9 mouse cellular contexts compared by ENCODE assay signal in genomic region chr8:70729808-70730475, GRCm38 (mm10). TPM values are rescaled to one million over a fixed set of nuclear protein-coding genes. Genes with fewer than 3 reads are reported as not detected.
DNase-seq lines count a peak whose midpoint lies in the region; ATAC-seq and TF ChIP-seq lines count a peak whose summit lies in the region.
"Had no signal": no experiment of that assay in that cellular context is flagged by ENCODE, and none has a peak within 500 bp of the region (broad histone marks: within the 10 kb centered on the region; RNA-seq: fewer than 3 reads in every experiment).

No protein-coding gene starts in this region.

- no peak for DNase-seq in gastrocnemius, adult 2 months
- DNase-seq in gastrocnemius, adult 18-20 months (ENCODE audit: low spot score): no peak
- no peak for DNase-seq in liver, embryonic 14.5 days (ENCODE audit: low read depth in 3 of 3, low spot score in 3 of 3)
- no peak for DNase-seq in adrenal gland, postnatal 25 days
- DNase-seq in left cerebral cortex, postnatal 25 days (ENCODE audit: low spot score in 2 of 2): no peak

- peak; percentile 40 for TF ChIP-seq CTCF in gastrocnemius, adult 2 months (IDR thresholded peaks at IDR 0.05)
- TF ChIP-seq CTCF in liver, embryonic 14.5 days (IDR thresholded peaks at IDR 0.05; ENCODE audit: low read depth): peak; percentile 61; the same call in 1 of the 2 replicates
- no peak for TF ChIP-seq CTCF in olfactory bulb, adult 2 months (IDR thresholded peaks at IDR 0.05; ENCODE audit: insufficient read depth, low read depth, low read length)

- peak; percentile 75 for ATAC-seq in CD4-positive, CD25-positive, alpha-beta regulatory T cell, adult 4 months
- ATAC-seq in forebrain, embryonic 15.5 days (replicated peaks): no peak
- ATAC-seq in liver, embryonic 14.5 days (ENCODE audit: insufficient read depth): no peak

- H3K9me3 ChIP-seq in forebrain, embryonic 15.5 days: no peaks in the 10 kb centered on the region
- no peaks in the 10 kb centered on the region for H3K9me3 ChIP-seq in liver, embryonic 14.5 days (ENCODE audit: control insufficient read depth, low read length)

- no peak for TF ChIP-seq EP300 in liver, embryonic 14.5 days (IDR thresholded peaks at IDR 0.05; ENCODE audit: low read depth)

- no peak for TF ChIP-seq POLR2A in olfactory bulb, adult 2 months (IDR thresholded peaks at IDR 0.05; ENCODE audit: insufficient read depth, low read depth, low read length)

- intact Hi-C loops in gastrocnemius, adult 2 months (cut with DNase I): no loop called here
- intact Hi-C loops in left cerebral cortex, postnatal 25 days (cut with DNase I): no loop called here

- no peak overlapping the region for H3K27ac ChIP-seq in gastrocnemius, adult 2 months
- H3K27ac ChIP-seq in forebrain, embryonic 15.5 days (replicated peaks): no peak overlapping the region
- H3K27ac ChIP-seq in liver, embryonic 14.5 days: no peak overlapping the region
- no peak overlapping the region for H3K27ac ChIP-seq in olfactory bulb, adult 2 months (ENCODE audit: insufficient read depth, low read depth, low read length)

- no peaks in the 10 kb centered on the region for H3K36me3 ChIP-seq in forebrain, embryonic 15.5 days
- H3K36me3 ChIP-seq in liver, embryonic 14.5 days (replicated peaks; ENCODE audit: control insufficient read depth, insufficient read depth, low read depth): no peaks in the 10 kb centered on the region

- 0 out of 2 replicates have a peak, but pooled peaks cover 4% of the 10 kb centered on the region for H3K4me1 ChIP-seq in forebrain, embryonic 15.5 days
- 0 out of 4 replicates have a peak, but pooled peaks cover 0 to 2% of the 10 kb centered on the region in 2 experiments for H3K4me1 ChIP-seq in liver, embryonic 14.5 days (replicated peaks; ENCODE audit: control insufficient read depth in 2 of 2, insufficient read depth in 2 of 2, low read length in 1 of 2)
- peaks cover 8% of the 10 kb centered on the region; the same call in 1 of the 2 replicates for H3K4me1 ChIP-seq in olfactory bulb, adult 2 months (ENCODE audit: control insufficient read depth, insufficient read depth, low read length)

- WGBS in forebrain, embryonic 15.5 days: 3% methylated on average over 34 of the region's 34 CpGs
- WGBS in liver, embryonic 14.5 days (ENCODE audit: insufficient replicate concordance): 2% methylated on average over 34 of the region's 34 CpGs
- 8% methylated on average over 34 of the region's 34 CpGs for WGBS in olfactory bulb, adult 2 months

- H3K4me2 ChIP-seq in forebrain, embryonic 15.5 days (replicated peaks): peak overlapping the region; percentile 36; the same call in 1 of the 2 replicates
- H3K4me2 ChIP-seq in liver, embryonic 14.5 days (ENCODE audit: low read depth): peak overlapping the region; percentile 53

- H3K27me3 ChIP-seq in forebrain, embryonic 15.5 days: peaks cover 27% of the 10 kb centered on the region
- H3K27me3 ChIP-seq in liver, embryonic 14.5 days (ENCODE audit: control insufficient read depth, insufficient read depth, low read length): peaks cover 32% of the 10 kb centered on the region

- no peak overlapping the region for H3K9ac ChIP-seq in forebrain, embryonic 15.5 days (replicated peaks)
- H3K9ac ChIP-seq in liver, embryonic 14.5 days (replicated peaks): no peak overlapping the region

- peak overlapping the region; percentile 58 for H3K4me3 ChIP-seq in gastrocnemius, adult 2 months
- H3K4me3 ChIP-seq in forebrain, embryonic 15.5 days: peak overlapping the region; percentile 19; the same call in 1 of the 2 replicates
- peak overlapping the region; percentile 17 to 24; a peak in 2 of 4 replicates for H3K4me3 ChIP-seq in liver, embryonic 14.5 days (ENCODE audit: insufficient read depth in 1 of 2, low read depth in 2 of 2, low read length in 2 of 2)
- H3K4me3 ChIP-seq in olfactory bulb, adult 2 months (ENCODE audit: insufficient read depth, low read depth, low read length): peak overlapping the region; percentile 17

RNA-seq across cellular contexts. Expression of gene Pde4c, which starts 6.4 kb away (rescaled TPM):
- total RNA-seq in gastrocnemius, adult 2 months (2021): 1 to 10 TPM; 2.4 to 3.0 TPM
- 1 to 10 TPM; 1.3 to 1.6 TPM for total RNA-seq in gastrocnemius, adult 18-20 months (2021)
- under 1 TPM; 0.66 to 0.94 TPM for polyA plus RNA-seq in CD4-positive, CD25-positive, alpha-beta regulatory T cell, adult 4 months (2017; shearing (Covaris generic))
- 0.13 and 0.22 TPM in 2 replicates for polyA plus RNA-seq in forebrain, embryonic 15.5 days (2015; fragmentation: Nextera tagmentation; extraction: Ambion mirVana)
- 1.6 TPM in 2 replicates for polyA plus RNA-seq in liver, embryonic 14.5 days (2012; rRNA removed)
- polyA plus RNA-seq in liver, embryonic 14.5 days (2014; fragmentation: Nextera tagmentation; extraction: Ambion mirVana): 0.34 and 0.74 TPM in 2 replicates
- not detected in 2 replicates for polyA plus RNA-seq in olfactory bulb, adult 2 months (2012; ENCODE audit: insufficient read depth, insufficient read length, low replicate concordance, missing spikeins)
- 0.55 and 1.3 TPM in 2 replicates for total RNA-seq in adrenal gland, postnatal 25 days (2021)
- total RNA-seq in left cerebral cortex, postnatal 25 days (2021): 1 to 10 TPM; 1.6 to 1.7 TPM

RNA-seq across cellular contexts. Expression of gene Gm3336, which starts 11.6 kb away (rescaled TPM):
- not detected for total RNA-seq in gastrocnemius, adult 2 months (2021)
- not detected for total RNA-seq in gastrocnemius, adult 18-20 months (2021)
- polyA plus RNA-seq in CD4-positive, CD25-positive, alpha-beta regulatory T cell, adult 4 months (2017; shearing (Covaris generic)): not detected
- not detected in 2 replicates for polyA plus RNA-seq in forebrain, embryonic 15.5 days (2015; fragmentation: Nextera tagmentation; extraction: Ambion mirVana)
- polyA plus RNA-seq in liver, embryonic 14.5 days (2012; rRNA removed): 0.04 TPM in 1 of 2 replicates, not detected in the other
- 0.11 TPM in 2 replicates for polyA plus RNA-seq in liver, embryonic 14.5 days (2014; fragmentation: Nextera tagmentation; extraction: Ambion mirVana)
- not detected in 2 replicates for polyA plus RNA-seq in olfactory bulb, adult 2 months (2012; ENCODE audit: insufficient read depth, insufficient read length, low replicate concordance, missing spikeins)
- total RNA-seq in adrenal gland, postnatal 25 days (2021): not detected in 2 replicates
- total RNA-seq in left cerebral cortex, postnatal 25 days (2021): not detected

RNA-seq across cellular contexts. Expression of gene Rab3a, which starts 24.5 kb away (rescaled TPM):
- total RNA-seq in gastrocnemius, adult 2 months (2021): 10 to 100 TPM; 31.9 to 39.8 TPM
- 10 to 100 TPM; 32.5 to 36.5 TPM for total RNA-seq in gastrocnemius, adult 18-20 months (2021)
- polyA plus RNA-seq in CD4-positive, CD25-positive, alpha-beta regulatory T cell, adult 4 months (2017; shearing (Covaris generic)): 1 to 10 TPM; 7.5 to 9.6 TPM
- 319 and 328 TPM in 2 replicates for polyA plus RNA-seq in forebrain, embryonic 15.5 days (2015; fragmentation: Nextera tagmentation; extraction: Ambion mirVana)
- 2.7 and 3.2 TPM in 2 replicates for polyA plus RNA-seq in liver, embryonic 14.5 days (2012; rRNA removed)
- polyA plus RNA-seq in liver, embryonic 14.5 days (2014; fragmentation: Nextera tagmentation; extraction: Ambion mirVana): 1.6 and 2.4 TPM in 2 replicates
- 431 and 581 TPM in 2 replicates for polyA plus RNA-seq in olfactory bulb, adult 2 months (2012; ENCODE audit: insufficient read depth, insufficient read length, low replicate concordance, missing spikeins)
- total RNA-seq in adrenal gland, postnatal 25 days (2021): 65.2 and 89.6 TPM in 2 replicates
- 100 to 1,000 TPM; 830 to 904 TPM for total RNA-seq in left cerebral cortex, postnatal 25 days (2021)

RNA-seq across cellular contexts. Expression of gene Iqcn, which starts 26.7 kb away (rescaled TPM):
- not detected for total RNA-seq in gastrocnemius, adult 2 months (2021)
- total RNA-seq in gastrocnemius, adult 18-20 months (2021): not detected
- under 1 TPM in 1 of 2 experiments, not detected in 1; 0.07 TPM for polyA plus RNA-seq in CD4-positive, CD25-positive, alpha-beta regulatory T cell, adult 4 months (2017; shearing (Covaris generic))
- polyA plus RNA-seq in forebrain, embryonic 15.5 days (2015; fragmentation: Nextera tagmentation; extraction: Ambion mirVana): 0.13 and 0.14 TPM in 2 replicates
- not detected in 2 replicates for polyA plus RNA-seq in liver, embryonic 14.5 days (2012; rRNA removed)
- not detected in 2 replicates for polyA plus RNA-seq in liver, embryonic 14.5 days (2014; fragmentation: Nextera tagmentation; extraction: Ambion mirVana)
- not detected in 2 replicates for polyA plus RNA-seq in olfactory bulb, adult 2 months (2012; ENCODE audit: insufficient read depth, insufficient read length, low replicate concordance, missing spikeins)
- 0.15 and 0.19 TPM in 2 replicates for total RNA-seq in adrenal gland, postnatal 25 days (2021)
- total RNA-seq in left cerebral cortex, postnatal 25 days (2021): under 1 TPM; 0.18 to 0.30 TPM
- total RNA-seq: liver, adult 2 months had no signal
- polyA plus RNA-seq: liver, adult 2 months had no signal

RNA-seq across cellular contexts. Expression of gene Mpv17l2, which starts 30.8 kb away (rescaled TPM):
- total RNA-seq in gastrocnemius, adult 2 months (2021): 10 to 100 TPM; 21.0 to 22.8 TPM
- total RNA-seq in gastrocnemius, adult 18-20 months (2021): 10 to 100 TPM; 19.9 to 20.9 TPM
- 10 to 100 TPM; 30.2 to 39.2 TPM for polyA plus RNA-seq in CD4-positive, CD25-positive, alpha-beta regulatory T cell, adult 4 months (2017; shearing (Covaris generic))
- polyA plus RNA-seq in forebrain, embryonic 15.5 days (2015; fragmentation: Nextera tagmentation; extraction: Ambion mirVana): 51.5 and 57.7 TPM in 2 replicates
- 25.3 and 28.5 TPM in 2 replicates for polyA plus RNA-seq in liver, embryonic 14.5 days (2012; rRNA removed)
- polyA plus RNA-seq in liver, embryonic 14.5 days (2014; fragmentation: Nextera tagmentation; extraction: Ambion mirVana): 39.8 and 41.5 TPM in 2 replicates
- not detected in 2 replicates for polyA plus RNA-seq in olfactory bulb, adult 2 months (2012; ENCODE audit: insufficient read depth, insufficient read length, low replicate concordance, missing spikeins)
- total RNA-seq in adrenal gland, postnatal 25 days (2021): 127 and 143 TPM in 2 replicates
- 10 to 100 TPM; 34.5 to 43.2 TPM for total RNA-seq in left cerebral cortex, postnatal 25 days (2021)
